Mouse (Mus musculus): Measurements from ENCODE around the gene Retreg1.

DNA sequence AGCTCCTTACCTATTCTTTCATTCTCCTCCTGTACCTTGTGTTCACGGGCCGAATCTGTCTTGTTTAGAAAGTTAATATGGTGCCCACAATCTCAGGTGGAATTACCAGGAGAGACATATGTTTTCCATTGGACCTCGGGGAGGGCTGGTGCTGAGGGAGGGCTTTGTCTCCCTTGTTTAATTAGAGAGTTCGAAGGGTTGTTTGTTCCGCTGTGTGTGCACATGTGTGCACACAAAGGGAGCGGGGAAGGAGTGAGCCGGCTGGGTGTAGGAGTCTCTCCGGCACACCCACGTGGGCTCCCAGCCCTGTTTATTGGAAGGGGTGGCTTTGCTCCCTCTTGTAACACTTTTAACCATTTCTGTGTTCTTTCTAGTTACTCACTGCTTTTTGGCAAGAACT, 29.1 kb downstream of the Retreg1 start:
- no peak for TF ChIP-seq CTCF (IDR thresholded peaks at IDR 0.05; ENCODE audit: borderline replicate concordance, insufficient read depth, low read length)
- TF ChIP-seq POLR2A (IDR thresholded peaks at IDR 0.05; ENCODE audit: low read depth, low read length) = no peak
